Mouse (Mus musculus) liver, embryonic 13.5 days (tissue): ENCODE data around the gene Myt1l. TPM values are rescaled to one million over a fixed set of nuclear protein-coding genes. Genes with fewer than 3 reads are reported as not detected.

ENCODE experiments used
- ATAC-seq: fragments of 200-750 bp; cut with Nextera tagmentation; 2 replicates; pipeline ENCODE4 v1.8.0; 2017; ENCODE audit warnings: low read depth, mild to moderate bottlenecking, moderate number of reproducible peaks, moderate library complexity
- DNase-seq: peaks from one replicate; pipeline ENCODE4 v3.0.0; 2022
- H3K27ac ChIP-seq: fragments of 300-500 bp; sonication (generic); 2 replicates; pipeline ENCODE4 v1.5.1; 2015; ENCODE audit warnings: moderate library complexity, mild to moderate bottlenecking, inconsistent platforms
- H3K27me3 ChIP-seq: fragments of 300-500 bp; sonication (generic); 2 replicates; pipeline ENCODE4 v1.6.1; 2015; ENCODE audit warnings: mild to moderate bottlenecking, inconsistent platforms
- H3K36me3 ChIP-seq: fragments of 300-500 bp; sonication (generic); 2 replicates; pipeline ENCODE4 v1.6.1; 2015; ENCODE audit warnings: mild to moderate bottlenecking, inconsistent platforms
- H3K4me1 ChIP-seq: fragments of 300-500 bp; sonication (generic); replicated peaks from 2 replicates; pipeline ENCODE4 v1.6.1; 2015; ENCODE audit warnings: inconsistent platforms
- H3K4me2 ChIP-seq: fragments of 300-500 bp; sonication (generic); 2 replicates; pipeline ENCODE4 v1.6.1; 2015; ENCODE audit warnings: inconsistent platforms, mild to moderate bottlenecking, moderate library complexity
- H3K4me3 ChIP-seq: fragments of 300-500 bp; sonication (generic); replicated peaks from 2 replicates; pipeline ENCODE4 v1.5.1; 2015; ENCODE audit warnings: mild to moderate bottlenecking, inconsistent platforms
- H3K9ac ChIP-seq: fragments of 300-500 bp; sonication (generic); 2 replicates; pipeline ENCODE4 v1.6.1; 2015; ENCODE audit warnings: mild to moderate bottlenecking, inconsistent platforms
- H3K9me3 ChIP-seq: fragments of 300-500 bp; sonication (generic); replicated peaks from 2 replicates; pipeline ENCODE4 v1.6.1; 2016; ENCODE audit warnings: inconsistent platforms
- WGBS: fragments of 180-500 bp; shearing (Covaris S2); methylation state at CpG from one replicate; pipeline ENCODE4 v1.1.7; 2015; ENCODE audit not compliant: insufficient replicate concordance; 5-methylcytosine and 5-hydroxymethylcytosine counted together
- polyA plus RNA-seq: library from polyadenylated mRNA; unstranded; fragments of >200 nt; fragmentation: Nextera tagmentation; extraction: Ambion mirVana; gene quantifications from 2 replicates; pipeline ENCODE4 v1.2.1, GENCODE M21; 2015

Gene Myt1l
- polyA plus RNA-seq, 1 experiment from 2014 or later: 0.55 TPM

GRCm38 (mm10) chr12:29741181-29741580 lies 213.0 kb downstream of the Myt1l start:
- WGBS: 68% methylated on average over 6 of the region's 6 CpGs
- Histone ChIP-seq H3K9me3 (no peaks in the 10 kb centered on the region), H3K36me3 (no peaks in the 10 kb centered on the region), H3K4me1 (no peaks in the 10 kb centered on the region), H3K4me2 (no peak overlapping the region), H3K4me3 (no peak overlapping the region), H3K27ac (no peak overlapping the region), H3K27me3 (no peaks in the 10 kb centered on the region), H3K9ac (no peak overlapping the region)
- DNase-seq (no peak), ATAC-seq (no peak)

GRCm38 (mm10) chr12:29750604-29751128 lies 222.5 kb downstream of the Myt1l start:
- DNase-seq (no peak), ATAC-seq (no peak)
- WGBS: 56% methylated on average over 4 of the region's 4 CpGs
- Histone ChIP-seq H3K27ac (no peak overlapping the region), H3K27me3 (no peaks in the 10 kb centered on the region), H3K9ac (no peak overlapping the region), H3K4me1 (no peaks in the 10 kb centered on the region), H3K4me2 (no peak overlapping the region), H3K9me3 (no peaks in the 10 kb centered on the region), H3K4me3 (no peak overlapping the region), H3K36me3 (no peaks in the 10 kb centered on the region)

- DNase-seq (no peak), ATAC-seq (no peak)
- Histone ChIP-seq H3K9me3 (no peaks in the 10 kb centered on the region), H3K4me2 (no peak overlapping the region), H3K4me3 (no peak overlapping the region), H3K36me3 (no peaks in the 10 kb centered on the region), H3K27ac (no peak overlapping the region), H3K27me3 (no peaks in the 10 kb centered on the region), H3K9ac (no peak overlapping the region), H3K4me1 (no peaks in the 10 kb centered on the region)
- 52% methylated on average over 5 of the region's 5 CpGs for WGBS
Observed at GRCm38 (mm10) chr12:29755086-29755871, 227.1 kb downstream of the Myt1l start.

- 62% methylated on average over 3 of the region's 3 CpGs for WGBS
Observed at GRCm38 (mm10) chr12:29755872-29756265, 227.7 kb downstream of the Myt1l start.

GRCm38 (mm10) chr12:29760611-29761010 lies 232.4 kb downstream of the Myt1l start:
- H3K9me3 ChIP-seq: no peaks in the 10 kb centered on the region
- H3K27ac ChIP-seq: no peak overlapping the region
- 64% methylated on average over 4 of the region's 4 CpGs for WGBS
- ATAC-seq: no peak
- DNase-seq: no peak
- H3K9ac ChIP-seq: no peak overlapping the region
- no peak overlapping the region for H3K4me2 ChIP-seq
- H3K36me3 ChIP-seq: no peaks in the 10 kb centered on the region
- no peak overlapping the region for H3K4me3 ChIP-seq
- no peaks in the 10 kb centered on the region for H3K4me1 ChIP-seq
- H3K27me3 ChIP-seq: no peaks in the 10 kb centered on the region

More at GRCm38 (mm10) chr12:29755872-29756265, 227.7 kb downstream of the Myt1l start:
- Histone ChIP-seq H3K27ac (no peak overlapping the region), H3K27me3 (no peaks in the 10 kb centered on the region), H3K4me2 (no peak overlapping the region), H3K9me3 (no peaks in the 10 kb centered on the region), H3K4me3 (no peak overlapping the region), H3K4me1 (no peaks in the 10 kb centered on the region), H3K36me3 (no peaks in the 10 kb centered on the region), H3K9ac (no peak overlapping the region)
- DNase-seq (no peak), ATAC-seq (no peak)

DNA sequence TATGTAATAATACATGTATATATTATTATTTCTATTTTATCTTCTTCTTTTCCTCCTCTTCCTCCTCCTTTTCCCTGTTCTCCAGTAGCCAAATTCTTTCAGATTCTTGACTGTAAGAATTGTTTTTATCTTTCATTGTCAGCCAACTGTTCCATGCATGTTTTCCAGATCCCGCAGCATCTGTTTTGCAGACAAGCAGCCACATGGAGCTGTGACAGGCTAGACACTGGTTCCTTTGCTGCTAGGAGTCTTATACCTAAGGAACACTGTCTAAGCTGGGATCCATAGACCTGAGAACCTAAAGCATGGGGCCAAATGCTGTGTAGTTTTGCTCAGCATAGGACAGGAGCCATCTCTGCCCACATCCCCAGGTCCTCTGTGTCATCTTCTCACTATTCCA lies 238.0 kb downstream of the Myt1l start:
- Histone ChIP-seq H3K4me2 (no peak overlapping the region), H3K9ac (no peak overlapping the region), H3K27ac (no peak overlapping the region), H3K4me1 (no peaks in the 10 kb centered on the region), H3K36me3 (no peaks in the 10 kb centered on the region), H3K9me3 (no peaks in the 10 kb centered on the region), H3K27me3 (no peaks in the 10 kb centered on the region), H3K4me3 (no peak overlapping the region)
- 67% methylated on average over 1 of the region's 1 CpGs for WGBS
- DNase-seq (no peak), ATAC-seq (no peak)

GRCm38 (mm10) chr12:29771791-29772190 lies 243.6 kb downstream of the Myt1l start:
- Histone ChIP-seq H3K9me3 (no peaks in the 10 kb centered on the region), H3K36me3 (no peaks in the 10 kb centered on the region), H3K9ac (no peak overlapping the region), H3K4me2 (no peak overlapping the region), H3K27me3 (no peaks in the 10 kb centered on the region), H3K4me1 (no peaks in the 10 kb centered on the region), H3K4me3 (no peak overlapping the region), H3K27ac (no peak overlapping the region)
- no peak for ATAC-seq
- 52% methylated on average over 3 of the region's 3 CpGs for WGBS
- DNase-seq: no peak

DNA sequence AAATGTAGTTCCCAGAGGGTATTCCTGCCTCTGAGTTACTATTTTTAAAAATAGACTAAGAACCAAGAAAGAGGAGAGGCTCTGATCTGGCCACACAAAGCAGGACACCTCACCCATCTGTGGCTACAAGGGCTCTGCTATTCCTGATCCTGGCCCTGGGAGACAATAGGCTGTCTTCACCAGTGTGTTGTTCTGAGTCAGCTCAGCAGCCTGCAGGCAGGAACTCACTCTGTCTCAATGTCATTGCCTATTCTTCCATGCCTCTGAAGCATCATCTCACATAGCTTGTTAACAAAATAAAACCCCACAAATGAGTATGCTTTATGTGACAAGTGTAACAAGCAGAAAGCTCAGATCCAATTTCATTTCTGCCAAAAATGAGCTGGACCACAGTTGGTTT lies 244.2 kb downstream of the Myt1l start:
- Histone ChIP-seq H3K36me3 (no peaks in the 10 kb centered on the region), H3K4me1 (no peaks in the 10 kb centered on the region), H3K27ac (no peak overlapping the region), H3K9ac (no peak overlapping the region), H3K4me2 (no peak overlapping the region), H3K27me3 (no peaks in the 10 kb centered on the region), H3K4me3 (no peak overlapping the region), H3K9me3 (no peaks in the 10 kb centered on the region)
- no peak for ATAC-seq
- DNase-seq: no peak

GRCm38 (mm10) chr12:29778901-29779300 lies 250.7 kb downstream of the Myt1l start:
- WGBS: 60% methylated on average over 2 of the region's 2 CpGs

DNA sequence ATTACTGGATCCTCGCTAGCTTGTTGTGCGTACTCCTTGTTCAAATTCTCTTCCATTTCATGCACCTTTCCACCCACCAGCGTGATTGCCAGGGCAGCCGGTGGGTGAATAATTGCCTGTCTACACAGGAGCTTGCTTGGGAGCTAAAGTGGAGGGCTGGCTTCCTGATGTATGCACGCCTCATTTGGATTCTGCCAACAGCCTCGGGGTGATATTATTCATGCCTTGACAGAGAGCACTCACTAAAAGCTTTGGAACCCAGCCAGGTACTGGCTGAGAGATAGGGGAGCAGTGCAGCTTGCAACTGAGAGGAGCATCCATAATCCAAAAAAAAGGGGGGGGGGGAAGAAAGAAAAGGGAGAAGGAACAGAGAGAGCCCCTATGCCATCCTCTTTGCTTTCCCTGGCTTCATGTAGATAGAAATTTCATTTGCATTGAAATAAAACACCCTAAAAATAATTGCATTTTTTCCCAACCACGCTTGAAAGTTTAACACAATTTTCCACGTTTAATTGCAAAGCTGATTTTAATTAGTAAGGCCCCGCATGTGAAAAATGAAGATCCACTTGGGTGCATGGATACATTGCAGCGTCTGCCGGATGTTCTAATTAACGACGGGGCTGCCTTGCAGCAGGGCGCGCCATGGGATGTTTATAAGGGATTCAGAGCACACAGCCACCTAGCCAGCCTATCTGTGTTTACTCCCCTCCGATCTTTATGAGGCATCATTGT lies 261.3 kb downstream of the Myt1l start:
- Histone ChIP-seq H3K4me1 (no peaks in the 10 kb centered on the region), H3K4me3 (no peak overlapping the region), H3K9me3 (no peaks in the 10 kb centered on the region), H3K36me3 (no peaks in the 10 kb centered on the region), H3K27me3 (no peaks in the 10 kb centered on the region), H3K27ac (no peak overlapping the region), H3K4me2 (no peak overlapping the region), H3K9ac (no peak overlapping the region)
- ATAC-seq: no peak
- 54% methylated on average over 16 of the region's 16 CpGs for WGBS
- no peak for DNase-seq

More at GRCm38 (mm10) chr12:29778901-29779300, 250.7 kb downstream of the Myt1l start:
- ATAC-seq (no peak), DNase-seq (no peak)
- Histone ChIP-seq H3K4me3 (no peak overlapping the region), H3K4me1 (no peaks in the 10 kb centered on the region), H3K36me3 (no peaks in the 10 kb centered on the region), H3K4me2 (no peak overlapping the region), H3K9ac (no peak overlapping the region), H3K9me3 (no peaks in the 10 kb centered on the region), H3K27ac (no peak overlapping the region), H3K27me3 (no peaks in the 10 kb centered on the region)

DNA sequence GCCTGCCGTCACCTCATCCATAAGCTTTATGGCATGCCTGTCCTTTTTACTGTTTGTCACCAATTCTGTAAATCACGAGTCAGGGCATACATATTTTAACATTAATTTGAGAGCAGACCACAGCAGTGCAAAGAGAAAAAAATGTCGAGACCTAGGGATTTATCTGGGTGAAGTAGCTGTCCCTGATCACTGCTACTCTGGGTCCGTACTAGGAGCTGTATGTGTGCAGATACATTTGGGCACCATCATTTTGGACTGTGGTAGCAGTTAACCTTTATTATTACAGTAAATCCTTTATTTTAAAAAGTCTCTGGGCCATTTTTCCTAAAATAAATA lies 261.8 kb downstream of the Myt1l start:
- H3K27me3 ChIP-seq: no peaks in the 10 kb centered on the region
- H3K9ac ChIP-seq: no peak overlapping the region
- WGBS: 47% methylated on average over 4 of the region's 4 CpGs
- no peak overlapping the region for H3K27ac ChIP-seq
- no peaks in the 10 kb centered on the region for H3K4me1 ChIP-seq
- no peaks in the 10 kb centered on the region for H3K36me3 ChIP-seq
- H3K4me2 ChIP-seq: no peak overlapping the region
- ATAC-seq (no peak), DNase-seq (no peak)
- H3K9me3 ChIP-seq: no peaks in the 10 kb centered on the region
- no peak overlapping the region for H3K4me3 ChIP-seq

DNA sequence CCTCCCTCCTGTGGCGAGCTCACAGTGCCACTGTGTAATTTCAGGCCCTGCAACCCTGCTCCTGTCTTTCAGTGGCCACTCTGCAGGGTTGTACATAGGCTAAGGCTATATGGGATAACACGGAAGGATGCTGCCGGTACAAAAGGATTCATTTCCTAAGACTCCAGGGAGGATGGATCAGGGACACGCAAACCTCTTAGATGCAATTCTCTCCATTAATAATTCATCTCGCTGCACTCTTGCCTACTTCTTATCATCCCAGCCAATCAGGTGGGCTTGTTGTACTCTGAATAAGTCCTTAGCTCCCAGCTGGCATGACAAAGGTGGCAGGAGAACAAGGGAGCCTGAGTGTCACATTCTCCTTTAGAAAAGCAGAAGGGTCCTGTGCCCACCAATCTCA lies 264.8 kb downstream of the Myt1l start:
- Histone ChIP-seq H3K27ac (no peak overlapping the region), H3K4me3 (no peak overlapping the region), H3K36me3 (no peaks in the 10 kb centered on the region), H3K9ac (no peak overlapping the region), H3K9me3 (no peaks in the 10 kb centered on the region), H3K4me2 (no peak overlapping the region), H3K27me3 (no peaks in the 10 kb centered on the region), H3K4me1 (no peaks in the 10 kb centered on the region)
- DNase-seq: no peak
- WGBS: 71% methylated on average over 5 of the region's 5 CpGs
- no peak for ATAC-seq
